Mouse (Mus musculus): ENCODE results near the gene Ssh1. TPM values are rescaled to one million over a fixed set of nuclear protein-coding genes. Genes with fewer than 3 reads are reported as not detected.

Gene Ssh1
- polyA plus RNA-seq, 1 experiment from 2014 or later: 5.3 TPM

GRCm38 (mm10) chr5:113921310-113922166 is 72.2 kb downstream of the Ssh1 start:
- DNase-seq (ENCODE audit: low spot score): no peak
- no peak for ATAC-seq (ENCODE audit: low FRiP score, low TSS enrichment)
- TF ChIP-seq EP300 (optimal IDR thresholded peaks at IDR 0.05) (no peak), CTCF (IDR thresholded peaks at IDR 0.05; ENCODE audit: low read depth) (no peak)
- no peak overlapping the region for H3K27ac ChIP-seq (replicated peaks)
- no peaks in the 10 kb centered on the region for H3K27me3 ChIP-seq (ENCODE audit: control insufficient read depth, insufficient read depth, low read length)
- WGBS: 43% methylated on average over 6 of the region's 6 CpGs
- no peak overlapping the region for H3K9ac ChIP-seq (ENCODE audit: low read length)
- H3K9me3 ChIP-seq (ENCODE audit: control insufficient read depth, low read length): no peaks in the 10 kb centered on the region
- no peaks in the 10 kb centered on the region for H3K36me3 ChIP-seq (ENCODE audit: control insufficient read depth, insufficient read depth, low read length)
- H3K4me3 ChIP-seq (ENCODE audit: low read depth, low read length): no peak overlapping the region
- H3K4me2 ChIP-seq (replicated peaks; ENCODE audit: low read depth): no peak overlapping the region
- H3K4me1 ChIP-seq (replicated peaks; ENCODE audit: control insufficient read depth, insufficient read depth): no peaks in the 10 kb centered on the region

GRCm38 (mm10) chr5:113919060-113919459 is 74.6 kb downstream of the Ssh1 start:
- Histone ChIP-seq H3K4me2 (replicated peaks; ENCODE audit: low read depth) (no peak overlapping the region), H3K9ac (ENCODE audit: low read length) (no peak overlapping the region), H3K27me3 (ENCODE audit: control insufficient read depth, insufficient read depth, low read length) (no peaks in the 10 kb centered on the region), H3K36me3 (ENCODE audit: control insufficient read depth, insufficient read depth, low read length) (no peaks in the 10 kb centered on the region), H3K9me3 (ENCODE audit: control insufficient read depth, low read length) (no peaks in the 10 kb centered on the region), H3K4me3 (ENCODE audit: low read depth, low read length) (no peak overlapping the region), H3K4me1 (replicated peaks; ENCODE audit: control insufficient read depth, insufficient read depth) (no peaks in the 10 kb centered on the region), H3K27ac (replicated peaks) (no peak overlapping the region)
- WGBS: 66% methylated on average over 7 of the region's 7 CpGs
- no peak for ATAC-seq (ENCODE audit: low FRiP score, low TSS enrichment)
- no peak for DNase-seq (ENCODE audit: low spot score)
- TF ChIP-seq CTCF (IDR thresholded peaks at IDR 0.05; ENCODE audit: low read depth) (no peak), EP300 (optimal IDR thresholded peaks at IDR 0.05) (no peak)

GRCm38 (mm10) chr5:113918654-113919053 is 75.0 kb downstream of the Ssh1 start:
- ATAC-seq (ENCODE audit: low FRiP score, low TSS enrichment) (no peak), DNase-seq (ENCODE audit: low spot score) (no peak)
- Histone ChIP-seq H3K9me3 (ENCODE audit: control insufficient read depth, low read length) (no peaks in the 10 kb centered on the region), H3K4me3 (ENCODE audit: low read depth, low read length) (no peak overlapping the region), H3K4me2 (replicated peaks; ENCODE audit: low read depth) (no peak overlapping the region), H3K9ac (ENCODE audit: low read length) (no peak overlapping the region), H3K27ac (replicated peaks) (no peak overlapping the region), H3K36me3 (ENCODE audit: control insufficient read depth, insufficient read depth, low read length) (no peaks in the 10 kb centered on the region), H3K27me3 (ENCODE audit: control insufficient read depth, insufficient read depth, low read length) (no peaks in the 10 kb centered on the region), H3K4me1 (replicated peaks; ENCODE audit: control insufficient read depth, insufficient read depth) (no peaks in the 10 kb centered on the region)
- TF ChIP-seq EP300 (optimal IDR thresholded peaks at IDR 0.05): no peak
- no peak for TF ChIP-seq CTCF (IDR thresholded peaks at IDR 0.05; ENCODE audit: low read depth)
- 36% methylated on average over 9 of the region's 9 CpGs for WGBS

GRCm38 (mm10) chr5:113910705-113911104 is 83.0 kb downstream of the Ssh1 start:
- no peaks in the 10 kb centered on the region for H3K27me3 ChIP-seq (ENCODE audit: control insufficient read depth, insufficient read depth, low read length)
- H3K36me3 ChIP-seq (ENCODE audit: control insufficient read depth, insufficient read depth, low read length): no peaks in the 10 kb centered on the region
- no peaks in the 10 kb centered on the region for H3K9me3 ChIP-seq (ENCODE audit: control insufficient read depth, low read length)
- H3K4me3 ChIP-seq (ENCODE audit: low read depth, low read length): no peak overlapping the region
- ATAC-seq (ENCODE audit: low FRiP score, low TSS enrichment) (no peak), DNase-seq (ENCODE audit: low spot score) (peak; percentile 17)
- peak overlapping the region; percentile 61 for H3K27ac ChIP-seq (replicated peaks)
- peaks cover 7% of the 10 kb centered on the region; the same call in 1 of the 2 replicates for H3K4me1 ChIP-seq (replicated peaks; ENCODE audit: control insufficient read depth, insufficient read depth)
- TF ChIP-seq CTCF (IDR thresholded peaks at IDR 0.05; ENCODE audit: low read depth) (no peak), EP300 (optimal IDR thresholded peaks at IDR 0.05) (no peak)
- H3K4me2 ChIP-seq (replicated peaks; ENCODE audit: low read depth): no peak overlapping the region
- WGBS: 64% methylated on average over 6 of the region's 6 CpGs
- no peak overlapping the region for H3K9ac ChIP-seq (ENCODE audit: low read length)

- Histone ChIP-seq H3K9ac (ENCODE audit: low read length) (no peak overlapping the region), H3K9me3 (ENCODE audit: control insufficient read depth, low read length) (no peaks in the 10 kb centered on the region), H3K27me3 (ENCODE audit: control insufficient read depth, insufficient read depth, low read length) (no peaks in the 10 kb centered on the region), H3K36me3 (ENCODE audit: control insufficient read depth, insufficient read depth, low read length) (no peaks in the 10 kb centered on the region), H3K4me1 (replicated peaks; ENCODE audit: control insufficient read depth, insufficient read depth) (peaks cover 11% of the 10 kb centered on the region; the same call in 1 of the 2 replicates), H3K4me3 (ENCODE audit: low read depth, low read length) (no peak overlapping the region), H3K27ac (replicated peaks) (peak overlapping the region; percentile 61), H3K4me2 (replicated peaks; ENCODE audit: low read depth) (no peak overlapping the region)
- ATAC-seq (ENCODE audit: low FRiP score, low TSS enrichment): peak; percentile 36
- DNase-seq (ENCODE audit: low spot score): peak; percentile 58
- 27% methylated on average over 10 of the region's 10 CpGs for WGBS
- TF ChIP-seq EP300 (optimal IDR thresholded peaks at IDR 0.05) (no peak), CTCF (IDR thresholded peaks at IDR 0.05; ENCODE audit: low read depth) (no peak)
These were observed 83.5 kb downstream of the Ssh1 start for GRCm38 (mm10) chr5:113910065-113910701.

Data from stomach, postnatal 0 days (tissue).